Mouse (Mus musculus) kidney, postnatal 36 days (tissue): ENCODE data around the gene Fndc5.
A peak's percentile ranks its signal among the peaks of the same experiment; 100 is the strongest.

Source experiments
- DNase-seq, 2 experiments: peaks; one replicate each; pipeline ENCODE4 v3.0.0; 2021 to 2022; ENCODE audit warnings: mixed read lengths in 2 of 2

Gene Fndc5

GRCm38 (mm10) chr4:129136579-129137391 lies at the start of gene Fndc5:
Gene Fndc5, plus strand, starts transcription at chr4:129136999.
- peak in 1 of 2 experiments; percentile 51 for DNase-seq

GRCm38 (mm10) chr4:129087850-129088249 lies 48.9 kb upstream of the Fndc5 start:
- DNase-seq = no peak

GRCm38 (mm10) chr4:129095276-129095675 lies 41.5 kb upstream of the Fndc5 start:
- peak in 1 of 2 experiments; percentile 43 for DNase-seq

- DNase-seq = no peak
Measured at GRCm38 (mm10) chr4:129097006-129097405, 39.8 kb upstream of the Fndc5 start.

- DNase-seq = no peak
Measured at GRCm38 (mm10) chr4:129102133-129102829, 34.5 kb upstream of the Fndc5 start.

- DNase-seq = peak in 1 of 2 experiments; percentile 34
Measured at GRCm38 (mm10) chr4:129105356-129105755, 31.4 kb upstream of the Fndc5 start, which contains the start of gene Tmem54. Gene Tmem54, plus strand, starts transcription at chr4:129105548.

- no peak for DNase-seq
Measured at GRCm38 (mm10) chr4:129106073-129106472, 30.7 kb upstream of the Fndc5 start.

GRCm38 (mm10) chr4:129107348-129107899 lies 29.4 kb upstream of the Fndc5 start:
- DNase-seq = no peak

GRCm38 (mm10) chr4:129108624-129109023 lies 28.2 kb upstream of the Fndc5 start:
- no peak for DNase-seq

- no peak for DNase-seq
Measured at GRCm38 (mm10) chr4:129110804-129111203, 26.0 kb upstream of the Fndc5 start.

GRCm38 (mm10) chr4:129111350-129111749 lies 25.4 kb upstream of the Fndc5 start:
- peak in 1 of 2 experiments; percentile 21 for DNase-seq

- no peak for DNase-seq
Measured at GRCm38 (mm10) chr4:129112231-129112630, 24.6 kb upstream of the Fndc5 start.

GRCm38 (mm10) chr4:129113083-129113988 lies 23.5 kb upstream of the Fndc5 start:
- DNase-seq = peak; percentile 62 to 77

- no peak for DNase-seq
Measured at GRCm38 (mm10) chr4:129116703-129117102, 20.1 kb upstream of the Fndc5 start.

GRCm38 (mm10) chr4:129117720-129118510 lies 18.9 kb upstream of the Fndc5 start:
- no peak for DNase-seq

GRCm38 (mm10) chr4:129119708-129120107 lies 17.1 kb upstream of the Fndc5 start:
- DNase-seq = no peak

- DNase-seq = peak; percentile 57 to 83
Measured at GRCm38 (mm10) chr4:129120520-129121445, 16.0 kb upstream of the Fndc5 start.

- DNase-seq = no peak
Measured at GRCm38 (mm10) chr4:129121569-129122086, 15.2 kb upstream of the Fndc5 start, which contains the start of gene Hpca. Gene Hpca, minus strand, starts transcription at chr4:129122036.

- no peak for DNase-seq
Measured at GRCm38 (mm10) chr4:129122107-129122506, 14.7 kb upstream of the Fndc5 start.

- DNase-seq = no peak
Measured at GRCm38 (mm10) chr4:129122719-129123118, 14.1 kb upstream of the Fndc5 start.
